Mouse (Mus musculus) MEL (cell line): ENCODE results near the gene Mdm1. TPM values are rescaled to one million over a fixed set of nuclear protein-coding genes. Genes with fewer than 3 reads are reported as not detected.
A peak's percentile ranks its signal among the peaks of the same experiment; 100 is the strongest.

Source experiments
- DNase-seq: peaks from one replicate; pipeline ENCODE4 v3.0.0; 2011; ENCODE audit warnings: low read depth, low spot score
- H3K27ac ChIP-seq: 2 replicates; pipeline ENCODE4 v1.5.1; 2012; ENCODE audit warnings: low read depth, mild to moderate bottlenecking, control low read depth, low read length, moderate library complexity; ENCODE audit not compliant: control insufficient read depth
- H3K27me3 ChIP-seq, 2 experiments: fragments of 150-350 bp in 1 of 2; sonication (generic) in 1 of 2; 2 replicates each; pipeline ENCODE4 v1.6.1; 2012; ENCODE audit warnings: low read length in 2 of 2, mild to moderate bottlenecking in 2 of 2, improper control_type of control experiment in 1 of 2, moderate library complexity in 1 of 2; ENCODE audit not compliant: insufficient read depth in 2 of 2, control insufficient read depth in 1 of 2
- H3K36me3 ChIP-seq, 2 experiments: 2 replicates each; pipeline ENCODE4 v1.6.1; 2012 to 2014; ENCODE audit warnings: low read length in 2 of 2, improper control_type of control experiment in 1 of 2, inconsistent platforms in 1 of 2, mild to moderate bottlenecking in 1 of 2; ENCODE audit not compliant: insufficient read depth in 2 of 2, control insufficient read depth in 1 of 2
- H3K4me1 ChIP-seq, 2 experiments: fragments of 150-350 bp in 1 of 2; sonication (generic) in 1 of 2; 2 replicates each; pipeline ENCODE4 v1.6.1; 2012; ENCODE audit warnings: low read length in 2 of 2, improper control_type of control experiment in 1 of 2, mild to moderate bottlenecking in 1 of 2; ENCODE audit not compliant: insufficient read depth in 2 of 2, control insufficient read depth in 1 of 2
- H3K4me3 ChIP-seq, 2 experiments: fragments of 150-350 bp in 1 of 2; sonication (generic) in 1 of 2; 2 replicates each; pipeline ENCODE4 v1.5.1; 2012; ENCODE audit warnings: low read depth in 2 of 2, low read length in 2 of 2, mild to moderate bottlenecking in 2 of 2, moderate library complexity in 2 of 2, control low read depth in 1 of 2, improper control_type of control experiment in 1 of 2; ENCODE audit not compliant: control insufficient read depth in 1 of 2, insufficient read depth in 1 of 2
- H3K79me2 ChIP-seq: 2 replicates; pipeline ENCODE4 v1.6.1; 2012; ENCODE audit warnings: mild to moderate bottlenecking, low read length, moderate library complexity; ENCODE audit not compliant: control insufficient read depth, poor library complexity, insufficient read depth
- H3K9ac ChIP-seq: 2 replicates; pipeline ENCODE4 v1.6.1; 2012; ENCODE audit warnings: low read depth, mild to moderate bottlenecking, control low read depth, low read length, moderate library complexity; ENCODE audit not compliant: control insufficient read depth, poor library complexity, severe bottlenecking
- H3K9me3 ChIP-seq: fragments of 150-350 bp; sonication (generic); replicated peaks from 2 replicates; pipeline ENCODE4 v1.6.1; 2012; ENCODE audit warnings: mild to moderate bottlenecking, low read length, improper control_type of control experiment, moderate library complexity; ENCODE audit not compliant: insufficient read depth
- BHLHE40 ChIP-seq: IDR thresholded peaks from 2 replicates; pipeline ENCODE4 v1.6.1; 2012; ENCODE audit warnings: low read depth, mild to moderate bottlenecking, inconsistent platforms, low read length, improper control_type of control experiment, borderline replicate concordance
- CHD1 ChIP-seq: IDR thresholded peaks from 2 replicates; pipeline ENCODE4 v1.6.1; 2012; ENCODE audit warnings: low read depth, mild to moderate bottlenecking, inconsistent platforms, low read length, improper control_type of control experiment
- ELF1 ChIP-seq: IDR thresholded peaks from 2 replicates; pipeline ENCODE4 v1.6.1; 2014; ENCODE audit warnings: low read depth, mild to moderate bottlenecking, inconsistent platforms, low read length, improper control_type of control experiment, moderate library complexity
- ETS1 ChIP-seq: IDR thresholded peaks from 2 replicates; pipeline ENCODE4 v1.6.1; 2012; ENCODE audit warnings: low read depth, mild to moderate bottlenecking, inconsistent platforms, low read length, improper control_type of control experiment, moderate library complexity
- HCFC1 ChIP-seq: IDR thresholded peaks from 2 replicates; pipeline ENCODE4 v1.6.1; 2012; ENCODE audit warnings: low read depth, mild to moderate bottlenecking, inconsistent platforms, low read length, improper control_type of control experiment, moderate library complexity
- MAFK ChIP-seq: IDR thresholded peaks from 2 replicates; pipeline ENCODE4 v1.6.1; 2011; ENCODE audit warnings: low read depth, mild to moderate bottlenecking, low read length, improper control_type of control experiment, borderline replicate concordance
- MAX ChIP-seq: IDR thresholded peaks from 2 replicates; pipeline ENCODE4 v1.6.1; 2011; ENCODE audit warnings: low read length, improper control_type of control experiment
- MAZ ChIP-seq: IDR thresholded peaks from 2 replicates; pipeline ENCODE4 v1.6.1; 2012; ENCODE audit warnings: low read depth, mild to moderate bottlenecking, inconsistent platforms, low read length, improper control_type of control experiment
- MXI1 ChIP-seq: IDR thresholded peaks from 2 replicates; pipeline ENCODE4 v1.6.1; 2011; ENCODE audit warnings: mild to moderate bottlenecking, low read depth, low read length, improper control_type of control experiment
- MYB ChIP-seq: IDR thresholded peaks from 2 replicates; pipeline ENCODE4 v1.6.1; 2011; ENCODE audit warnings: mild to moderate bottlenecking, low read depth, low read length, improper control_type of control experiment
- MYC ChIP-seq: IDR thresholded peaks from 2 replicates; pipeline ENCODE4 v1.6.1; 2011; ENCODE audit warnings: low read depth, mild to moderate bottlenecking, low read length, improper control_type of control experiment, moderate library complexity
- NELFE ChIP-seq: IDR thresholded peaks from 2 replicates; pipeline ENCODE4 v1.6.1; 2011; ENCODE audit warnings: low read depth, low read length, improper control_type of control experiment
- POLR2A ChIP-seq, 2 experiments: IDR thresholded peaks; 2 replicates each; pipeline ENCODE4 v1.6.1; 2011 to 2012; ENCODE audit warnings: low read length in 2 of 2, mild to moderate bottlenecking in 2 of 2, control low read depth in 1 of 2, improper control_type of control experiment in 1 of 2, low read depth in 1 of 2, moderate library complexity in 1 of 2; ENCODE audit not compliant: control insufficient read depth in 1 of 2, insufficient read depth in 1 of 2, poor library complexity in 1 of 2
- SMC3 ChIP-seq: IDR thresholded peaks from 2 replicates; pipeline ENCODE4 v1.6.1; 2011; ENCODE audit warnings: low read depth, low read length, improper control_type of control experiment
- TAL1 ChIP-seq: IDR thresholded peaks from 2 replicates; pipeline ENCODE4 v1.6.1; 2012; ENCODE audit warnings: mild to moderate bottlenecking, inconsistent platforms, low read length, moderate library complexity, mixed read lengths
- TCF12 ChIP-seq: IDR thresholded peaks from 2 replicates; pipeline ENCODE4 v1.6.1; 2014; ENCODE audit warnings: low read depth, mild to moderate bottlenecking, inconsistent platforms, low read length, improper control_type of control experiment, moderate library complexity
- UBTF ChIP-seq: IDR thresholded peaks from 2 replicates; pipeline ENCODE4 v1.6.1; 2012; ENCODE audit warnings: low read depth, mild to moderate bottlenecking, inconsistent platforms, low read length, improper control_type of control experiment, moderate library complexity, borderline replicate concordance; ENCODE audit not compliant: insufficient read depth
- USF1 ChIP-seq: IDR thresholded peaks from 2 replicates; pipeline ENCODE4 v1.6.1; 2014; ENCODE audit warnings: low read depth, mild to moderate bottlenecking, inconsistent platforms, low read length, improper control_type of control experiment, moderate library complexity
- ZMIZ1 ChIP-seq: IDR thresholded peaks from 2 replicates; pipeline ENCODE4 v1.6.1; 2012; ENCODE audit warnings: low read depth, mild to moderate bottlenecking, inconsistent platforms, low read length, improper control_type of control experiment, moderate library complexity
- polyA plus RNA-seq, 2 experiments: library from polyadenylated mRNA; stranded (reverse) in 1 of 2; unstranded in 1 of 2; fragments of >175 nt in 1 of 2; fragments of >200 nt in 1 of 2; gene quantifications; 2 replicates each; pipeline versions ENCODE4 v1.2.1 to v1.2.4; 2012; ENCODE audit warnings: low replicate concordance in 2 of 2, low read depth in 1 of 2; ENCODE audit not compliant: insufficient read length in 2 of 2, insufficient read depth in 1 of 2, missing spikeins in 1 of 2
- total RNA-seq: library from RNA; depleted of rRNA; stranded (reverse); fragments of 300-350 nt; gene quantifications from 2 replicates; pipeline ENCODE4 v1.2.3, GENCODE M21; 2012

The Mdm1 gene
- total and polyA plus RNA-seq, 3 experiments = 27.9 to 44.5 TPM; not detected in 1

DNA sequence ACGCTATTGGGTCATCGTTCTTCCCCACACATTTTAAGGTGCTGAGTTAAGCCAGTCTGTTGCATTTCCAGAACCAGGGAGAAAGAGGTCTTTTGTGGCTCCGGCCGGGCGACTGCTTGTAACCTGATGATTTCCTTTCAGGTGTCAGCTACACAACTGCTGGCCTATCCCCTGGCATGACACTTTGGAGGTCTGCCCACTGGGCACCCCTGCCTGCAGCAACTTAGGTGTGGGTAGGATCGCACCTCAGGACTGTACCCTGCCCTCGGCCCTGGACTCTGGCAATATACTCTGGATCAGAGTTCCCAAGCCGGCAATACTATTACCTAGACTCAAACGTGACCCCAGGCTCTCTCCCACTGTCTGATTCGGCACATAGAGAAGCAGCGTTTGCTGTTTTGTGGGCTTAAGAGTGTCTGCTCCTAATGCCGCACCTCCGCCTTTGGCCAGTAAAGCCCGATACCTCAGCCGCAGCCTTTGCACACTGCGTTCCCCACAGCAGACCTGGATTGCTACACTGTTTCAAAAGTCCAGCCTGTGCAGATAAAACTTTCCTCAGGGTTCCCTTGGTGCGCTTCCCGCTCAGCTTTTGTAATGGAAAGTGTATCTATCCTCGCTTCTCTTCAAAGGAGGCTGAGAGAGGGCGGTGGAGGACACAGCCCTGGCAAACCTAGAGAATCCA is 12.5 kb upstream of the Mdm1 start:
- H3K36me3 ChIP-seq = no peaks in the 10 kb centered on the region

DNA sequence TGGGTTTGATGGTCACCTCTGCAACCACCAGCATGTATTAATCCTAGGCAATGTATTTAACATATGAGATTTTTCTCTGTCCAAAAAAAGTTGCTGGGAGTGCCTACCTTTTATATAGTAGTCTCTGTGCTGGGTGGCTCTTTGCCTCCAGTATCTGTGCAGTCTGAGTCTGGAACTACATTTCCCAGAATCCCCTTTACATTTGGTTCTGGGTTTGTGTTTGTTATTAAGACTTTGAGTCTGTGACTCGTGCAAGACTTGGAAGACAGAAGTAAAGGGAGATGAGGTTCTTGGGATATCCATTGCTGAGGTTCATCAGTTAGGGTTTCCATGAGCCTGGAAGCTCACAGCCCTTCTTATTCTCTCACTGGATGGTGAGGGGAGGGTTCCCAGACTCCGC is 11.6 kb upstream of the Mdm1 start:
- Histone ChIP-seq H3K9ac (no peak overlapping the region), H3K27me3 (peaks cover 0 to 1% of the 10 kb centered on the region in 2 experiments; a peak in 2 of 4 replicates), H3K4me3 (no peak overlapping the region), H3K36me3 (no peaks in the 10 kb centered on the region), H3K27ac (no peak overlapping the region), H3K4me1 (no peaks in the 10 kb centered on the region), H3K9me3 (no peaks in the 10 kb centered on the region), H3K79me2 (no peaks in the 10 kb centered on the region)
- no peak for DNase-seq
- TF ChIP-seq ETS1 (no peak), BHLHE40 (no peak), MAZ (no peak), NELFE (no peak), ZMIZ1 (no peak), HCFC1 (peak; percentile 74), MAX (no peak), TAL1 (no peak)

More for the DNA sequence above, 12.5 kb upstream of the Mdm1 start:
- DNase-seq = no peak
- Histone ChIP-seq H3K4me1 (no peaks in the 10 kb centered on the region), H3K27me3 (peaks cover 0 to under 1% of the 10 kb centered on the region in 2 experiments; a peak in 1 of 4 replicates), H3K9ac (no peak overlapping the region), H3K79me2 (no peaks in the 10 kb centered on the region), H3K9me3 (no peaks in the 10 kb centered on the region), H3K4me3 (no peak overlapping the region), H3K27ac (no peak overlapping the region)
- TF ChIP-seq TCF12 = no peak
- no peak for TF ChIP-seq UBTF
- no peak for TF ChIP-seq MAFK
- TF ChIP-seq POLR2A (IDR thresholded peaks at IDR 0.05; ENCODE audit: control insufficient read depth in 1 of 2, insufficient read depth in 1 of 2, low read depth in 1 of 2, low read length in 2 of 2, poor library complexity in 1 of 2) = no peak
- TF ChIP-seq MXI1 = no peak
- TF ChIP-seq MYC = no peak
- TF ChIP-seq SMC3 = no peak
- no peak for TF ChIP-seq NELFE
- no peak for TF ChIP-seq ELF1
- no peak for TF ChIP-seq USF1
- no peak for TF ChIP-seq MYB
- no peak for TF ChIP-seq CHD1
